Comparison of ENCODE assay signal across 9 mouse cellular contexts in the genomic region with DNA sequence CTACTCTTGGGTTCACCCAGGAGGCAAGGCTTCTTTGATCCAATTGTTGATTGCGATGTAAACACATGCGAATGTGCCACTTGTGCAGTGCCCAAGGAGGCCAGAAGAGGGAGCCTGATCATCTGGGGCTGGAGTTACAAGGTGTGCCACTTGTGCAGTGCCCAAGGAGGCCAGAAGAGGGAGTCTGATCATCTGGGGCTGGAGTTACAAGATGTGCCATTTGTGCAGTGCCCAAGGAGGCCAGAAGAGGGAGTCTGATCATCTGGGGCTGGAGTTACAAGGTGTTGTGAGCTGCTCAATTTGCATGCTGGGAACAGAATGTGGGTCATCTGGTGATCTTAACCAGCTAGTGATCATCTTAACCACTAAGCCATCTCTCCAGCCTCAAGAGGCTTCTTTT.
DNase-seq lines count a peak whose midpoint lies in the region; ATAC-seq and TF ChIP-seq lines count a peak whose summit lies in the region.
"Had no signal": no experiment of that assay in that cellular context is flagged by ENCODE, and none has a peak within 500 bp of the region (broad histone marks: within the 10 kb centered on the region; RNA-seq: fewer than 3 reads in every experiment).

No protein-coding gene starts in this region.

- peak; percentile 83 for TF ChIP-seq CTCF in cortical plate, adult 2 months (IDR thresholded peaks at IDR 0.05; ENCODE audit: extremely low read depth, insufficient read depth, low read length)
- TF ChIP-seq CTCF in heart, postnatal 0 days (IDR thresholded peaks at IDR 0.05; ENCODE audit: low read depth), result peak; percentile 95

- no peaks in the 10 kb centered on the region; the same call in 1 of the 2 replicates for H3K4me1 ChIP-seq in forebrain, embryonic 11.5 days (replicated peaks; ENCODE audit: control insufficient read depth, insufficient read depth, low read length)
- H3K4me1 ChIP-seq in forebrain, embryonic 13.5 days, result no peaks in the 10 kb centered on the region
- no peaks in the 10 kb centered on the region for H3K4me1 ChIP-seq in cortical plate, adult 2 months (ENCODE audit: control insufficient read depth, insufficient read depth, low read length)
- no peaks in the 10 kb centered on the region for H3K4me1 ChIP-seq in heart, postnatal 0 days (ENCODE audit: control insufficient read depth, insufficient read depth)
- 0 out of 2 replicates have a peak, but pooled peaks cover 5% of the 10 kb centered on the region for H3K4me1 ChIP-seq in stomach, embryonic 14.5 days (ENCODE audit: control insufficient read depth, insufficient read depth, low read length)

- no peaks in the 10 kb centered on the region for H3K9me3 ChIP-seq in forebrain, embryonic 11.5 days (ENCODE audit: control insufficient read depth, low read length)
- H3K9me3 ChIP-seq in forebrain, embryonic 13.5 days (replicated peaks), result no peaks in the 10 kb centered on the region
- H3K9me3 ChIP-seq in heart, postnatal 0 days (replicated peaks; ENCODE audit: control insufficient read depth, low read length), result no peaks in the 10 kb centered on the region
- no peaks in the 10 kb centered on the region for H3K9me3 ChIP-seq in stomach, embryonic 14.5 days (ENCODE audit: control insufficient read depth, low read depth, low read length)
- H3K9me3 ChIP-seq: limb, embryonic 12.5 days had no signal

- H3K9ac ChIP-seq in forebrain, embryonic 11.5 days (ENCODE audit: low read length), result no peak overlapping the region
- no peak overlapping the region for H3K9ac ChIP-seq in forebrain, embryonic 13.5 days
- H3K9ac ChIP-seq in heart, postnatal 0 days (replicated peaks; ENCODE audit: low read depth, low read length), result no peak overlapping the region
- no peak overlapping the region for H3K9ac ChIP-seq in stomach, embryonic 14.5 days (replicated peaks; ENCODE audit: low read depth, low read length)
- H3K9ac ChIP-seq: limb, embryonic 12.5 days had no signal

- TF ChIP-seq EP300 in heart, postnatal 0 days (IDR thresholded peaks at IDR 0.05; ENCODE audit: low read depth), result no peak

- H3K27me3 ChIP-seq in forebrain, embryonic 11.5 days (ENCODE audit: control insufficient read depth, insufficient read depth, low read length), result no peaks in the 10 kb centered on the region
- H3K27me3 ChIP-seq in forebrain, embryonic 13.5 days, result peaks cover 15% of the 10 kb centered on the region; the same call in 1 of the 2 replicates
- H3K27me3 ChIP-seq in heart, postnatal 0 days (ENCODE audit: control insufficient read depth, insufficient read depth, low read length), result no peaks in the 10 kb centered on the region
- H3K27me3 ChIP-seq in stomach, embryonic 14.5 days (ENCODE audit: control insufficient read depth, insufficient read depth, low read length), result no peaks in the 10 kb centered on the region
- H3K27me3 ChIP-seq: limb, embryonic 12.5 days had no signal

- 60% methylated on average over 2 of the region's 2 CpGs for WGBS in forebrain, embryonic 11.5 days
- WGBS in forebrain, embryonic 13.5 days, result 65% methylated on average over 2 of the region's 2 CpGs
- WGBS in heart, postnatal 0 days, result 73% methylated on average over 2 of the region's 2 CpGs
- 75% methylated on average over 2 of the region's 2 CpGs for WGBS in stomach, embryonic 14.5 days

- peak; percentile 49; the same call in 1 of the 2 replicates for ATAC-seq in forebrain, embryonic 11.5 days (replicated peaks; ENCODE audit: low FRiP score)
- no peak for ATAC-seq in forebrain, embryonic 13.5 days
- ATAC-seq in heart, postnatal 0 days (ENCODE audit: insufficient read depth, low read depth), result peak; percentile 49
- ATAC-seq in megakaryocyte-erythroid progenitor cell, adult 5-6 weeks (replicated peaks; ENCODE audit: low FRiP score, low TSS enrichment, poor library complexity, severe bottlenecking), result peak; percentile 82
- 0 out of 2 replicates have a peak, but pooled peaks have one; percentile 34 for ATAC-seq in stomach, embryonic 14.5 days (ENCODE audit: insufficient number of reproducible peaks, insufficient read depth, low FRiP score, low read depth)

- no peak overlapping the region for H3K27ac ChIP-seq in forebrain, embryonic 11.5 days (ENCODE audit: low read depth, low read length)
- no peak overlapping the region for H3K27ac ChIP-seq in forebrain, embryonic 13.5 days
- no peak overlapping the region for H3K27ac ChIP-seq in cortical plate, adult 2 months (ENCODE audit: insufficient read depth, low read length)
- H3K27ac ChIP-seq in heart, postnatal 0 days (ENCODE audit: low read depth), result no peak overlapping the region
- H3K27ac ChIP-seq in stomach, embryonic 14.5 days (ENCODE audit: low read length), result no peak overlapping the region
- H3K27ac ChIP-seq: limb, embryonic 12.5 days had no signal

- H3K4me3 ChIP-seq in forebrain, embryonic 11.5 days (ENCODE audit: low read depth, low read length), result no peak overlapping the region
- H3K4me3 ChIP-seq in forebrain, embryonic 13.5 days, result no peak overlapping the region
- no peak overlapping the region for H3K4me3 ChIP-seq in cortical plate, adult 2 months (ENCODE audit: insufficient read depth, low read length)
- H3K4me3 ChIP-seq in heart, postnatal 0 days (ENCODE audit: low read depth, low read length), result no peak overlapping the region
- no peak overlapping the region for H3K4me3 ChIP-seq in stomach, embryonic 14.5 days (ENCODE audit: low read depth, low read length)
- H3K4me3 ChIP-seq: limb, embryonic 12.5 days had no signal

- no peak overlapping the region for H3K4me2 ChIP-seq in forebrain, embryonic 11.5 days (ENCODE audit: low read depth, low read length, severe bottlenecking)
- no peak overlapping the region for H3K4me2 ChIP-seq in forebrain, embryonic 13.5 days
- no peak overlapping the region for H3K4me2 ChIP-seq in heart, postnatal 0 days (ENCODE audit: low read depth, low read length)
- H3K4me2 ChIP-seq in stomach, embryonic 14.5 days (replicated peaks; ENCODE audit: low read depth, low read length), result no peak overlapping the region
- H3K4me2 ChIP-seq: limb, embryonic 12.5 days had no signal

- H3K36me3 ChIP-seq in forebrain, embryonic 11.5 days (ENCODE audit: control insufficient read depth, insufficient read depth, low read length), result no peaks in the 10 kb centered on the region
- H3K36me3 ChIP-seq in forebrain, embryonic 13.5 days (ENCODE audit: poor library complexity, severe bottlenecking), result 0 out of 2 replicates have a peak, but pooled peaks cover 6% of the 10 kb centered on the region
- peaks cover 5% of the 10 kb centered on the region; the same call in 1 of the 2 replicates for H3K36me3 ChIP-seq in heart, postnatal 0 days (replicated peaks; ENCODE audit: control insufficient read depth, insufficient read depth, low read length)
- H3K36me3 ChIP-seq in stomach, embryonic 14.5 days (ENCODE audit: control insufficient read depth, insufficient read depth, low read length), result no peaks in the 10 kb centered on the region

- no peak for TF ChIP-seq POLR2A in cortical plate, adult 2 months (IDR thresholded peaks at IDR 0.05; ENCODE audit: extremely low read depth, insufficient read depth, low read length)

- DNase-seq in forebrain, embryonic 11.5 days (ENCODE audit: low spot score), result peak; percentile 74
- DNase-seq in adrenal gland, adult (ENCODE audit: inconsistent age in 2 of 2, low spot score in 1 of 2), result peak; percentile 69 to 91
- no peak for DNase-seq in heart, postnatal 0 days (ENCODE audit: low spot score)
- peak; percentile 69 to 72 for DNase-seq in layer of hippocampus, postnatal 10 days (ENCODE audit: low spot score in 2 of 2)
